Mouse (Mus musculus): ENCODE results near the gene H1fx.

DNA sequence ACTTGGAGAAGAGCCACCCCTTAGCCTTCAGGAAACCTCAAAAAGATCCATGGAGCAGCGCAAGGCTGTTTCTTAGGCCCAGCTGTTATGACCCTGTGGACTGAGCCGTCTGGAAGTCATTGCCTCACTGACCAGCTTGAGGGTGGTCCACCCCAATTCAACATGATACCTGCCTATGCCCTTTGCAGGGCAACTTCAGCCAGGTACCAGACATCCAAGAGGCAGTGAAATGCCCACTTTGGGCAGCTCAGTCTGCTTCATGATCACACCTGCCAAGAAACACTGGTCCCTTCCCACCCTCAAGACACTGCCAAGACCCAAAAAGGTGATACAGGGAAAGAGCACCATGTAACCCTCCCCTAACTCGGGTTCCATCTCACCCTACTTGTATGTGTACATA, 1.7 kb downstream of the H1fx start:
- TF ChIP-seq CTCF (IDR thresholded peaks at IDR 0.05; ENCODE audit: insufficient read depth, low read length) (no peak), POLR2A (IDR thresholded peaks at IDR 0.05; ENCODE audit: borderline replicate concordance, extremely low read depth, low read depth, low read length) (no peak)

All from lung, adult 2 months (tissue).